ENCODE assay signal across 1 mouse cellular context in genomic region chr5:100819568-100820480, GRCm38 (mm10).
TF ChIP-seq lines count a peak whose summit lies in the region.

No protein-coding gene starts in this region.

TF ChIP-seq in MEL, 35 proteins besides CTCF, POLR2A, EP300 and RAD21 (continued from another document):
- no peak for TF ChIP-seq HCFC1 (IDR thresholded peaks at IDR 0.05; ENCODE audit: low read depth, low read length)
- TF ChIP-seq GATA1 (IDR thresholded peaks at IDR 0.05; ENCODE audit: low read depth, low read length) = peak; percentile 56
- no peak for TF ChIP-seq ZC3H11A (IDR thresholded peaks at IDR 0.05; ENCODE audit: low read depth, low read length)
- 0 out of 2 replicates have a peak, but pooled peaks have one; percentile 13 for TF ChIP-seq ETS1 (IDR thresholded peaks at IDR 0.05; ENCODE audit: low read depth, low read length)
- no peak; the same call in 1 of the 2 replicates for TF ChIP-seq BHLHE40 (IDR thresholded peaks at IDR 0.05; ENCODE audit: borderline replicate concordance, low read depth, low read length)
- peak; percentile 75 for TF ChIP-seq MAX (IDR thresholded peaks at IDR 0.05; ENCODE audit: low read length)
- no peak for TF ChIP-seq CHD2 (IDR thresholded peaks at IDR 0.05; ENCODE audit: low read length)
- peak; percentile 16; the same call in 1 of the 2 replicates for TF ChIP-seq SIN3A (IDR thresholded peaks at IDR 0.05; ENCODE audit: low read length)
